Mouse (Mus musculus) lung, postnatal 0 days (tissue): ENCODE measurements around the gene Klhdc4.

Experiments
- CTCF ChIP-seq: IDR thresholded peaks from 2 replicates; pipeline ENCODE4 v1.5.1; 2016; ENCODE audit warnings: antibody characterized with exemption, mild to moderate bottlenecking
- EP300 ChIP-seq: IDR thresholded peaks from 2 replicates; pipeline ENCODE4 v1.6.1; 2016; ENCODE audit warnings: antibody characterized with exemption, mild to moderate bottlenecking, control low read depth

DNA sequence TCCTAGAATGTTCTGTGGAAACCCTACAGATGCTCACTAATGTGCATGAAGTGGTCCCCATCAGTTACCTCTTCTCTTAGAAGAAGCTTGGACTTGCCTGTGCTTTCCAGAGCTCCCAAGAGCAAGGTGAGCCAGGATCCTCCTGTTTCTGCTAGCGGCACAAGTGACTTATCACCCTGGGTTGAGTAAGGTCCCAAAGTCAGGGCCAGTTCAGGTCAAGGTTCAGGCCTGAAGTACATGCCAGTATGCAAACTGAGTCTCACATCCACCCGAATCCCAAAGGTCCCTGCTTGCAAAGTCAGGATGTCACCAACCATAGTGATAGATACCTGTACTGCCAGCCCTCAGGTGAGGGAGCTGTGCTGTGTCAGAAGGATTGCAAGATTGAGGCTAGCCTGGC lies 40.8 kb upstream of the Klhdc4 start:
- TF ChIP-seq EP300: no peak
- no peak for TF ChIP-seq CTCF
